Mouse (Mus musculus) brain, adult 2 months (tissue): ENCODE data around the gene Olfr1179.
"Not testable (repeated sequence)": the region's sequence is repeated elsewhere in the genome, so short reads cannot be mapped to it uniquely, and the experiment has no call there.

Source experiments
- DNase-seq: peaks from one replicate; pipeline ENCODE4 v3.0.0; 2011; ENCODE audit warnings: low read depth, low spot score

The Olfr1179 gene

GRCm38 (mm10) chr2:88406353-88406752 lies at the start of gene Olfr1179:
TSS of gene Olfr1179 (minus strand) at chr2:88406453.
- DNase-seq: no peak

GRCm38 (mm10) chr2:88454567-88454966 lies 48.3 kb upstream of the Olfr1179 start, which contains the start of gene Olfr1183:
TSS of gene Olfr1183 (plus strand) at chr2:88454867.
- DNase-seq: not testable (repeated sequence)

GRCm38 (mm10) chr2:88449031-88449430 lies 42.8 kb upstream of the Olfr1179 start, which contains the start of gene Gm13757:
TSS of gene Gm13757 (minus strand) at chr2:88449131.
- no peak for DNase-seq

GRCm38 (mm10) chr2:88426071-88426470 lies 19.8 kb upstream of the Olfr1179 start, which contains the start of gene Olfr1181:
TSS of gene Olfr1181 (minus strand) at chr2:88426171.
- DNase-seq: no peak

GRCm38 (mm10) chr2:88419051-88419450 lies 12.8 kb upstream of the Olfr1179 start, which contains the start of gene Olfr1180:
TSS of gene Olfr1180 (minus strand) at chr2:88419151.
- DNase-seq: no peak

GRCm38 (mm10) chr2:88386762-88387161 lies 19.5 kb downstream of the Olfr1179 start, which contains the start of gene Olfr1178:
TSS of gene Olfr1178 (plus strand) at chr2:88387062.
- no peak for DNase-seq

- peak; percentile 27 for DNase-seq
Measured at GRCm38 (mm10) chr2:88356304-88356703, 49.9 kb downstream of the Olfr1179 start.
